Mouse (Mus musculus): ENCODE data around the gene Zfp819. TPM values are rescaled to one million over a fixed set of nuclear protein-coding genes. Genes with fewer than 3 reads are reported as not detected.

Zfp819 gene
- not detected in 2 replicates for polyA plus RNA-seq (2015; fragmentation: Nextera tagmentation; extraction: Ambion mirVana)

GRCm38 (mm10) chr7:43606896-43607742, at the start of gene Zfp819:
TSS of gene Zfp819 (plus strand) at chr7:43607169.

GRCm38 (mm10) chr7:43562006-43562633, 44.8 kb upstream of the Zfp819 start, which contains the start of gene Zfp658:
TSS of gene Zfp658 (plus strand) at chr7:43562256.

GRCm38 (mm10) chr7:43579440-43580171, 27.4 kb upstream of the Zfp819 start, which contains the start of gene Zfp719:
TSS of gene Zfp719 (plus strand) at chr7:43579610.

GRCm38 (mm10) chr7:43634500-43634899, 27.5 kb downstream of the Zfp819 start, which contains the start of gene Ceacam18:
TSS of gene Ceacam18 (plus strand) at chr7:43634707.

GRCm38 (mm10) chr7:43660002-43660401, 53.0 kb downstream of the Zfp819 start, which contains the start of gene Siglece:
TSS of gene Siglece (minus strand) at chr7:43660161.

Other genes with a start within 250 kb of the Zfp819 start
- 4.9 and 6.5 TPM in 2 replicates for gene Siglecg, start 199.0 kb upstream of the Zfp819 start, polyA plus RNA-seq (2015; fragmentation: Nextera tagmentation; extraction: Ambion mirVana)
- gene Lim2, start 179.5 kb upstream of the Zfp819 start, polyA plus RNA-seq (2015; fragmentation: Nextera tagmentation; extraction: Ambion mirVana) = not detected in 2 replicates
- gene Nkg7, start 170.1 kb upstream of the Zfp819 start, polyA plus RNA-seq (2015; fragmentation: Nextera tagmentation; extraction: Ambion mirVana) = 33.2 and 49.1 TPM in 2 replicates
- gene Cldnd2, start 166.4 kb upstream of the Zfp819 start, polyA plus RNA-seq (2015; fragmentation: Nextera tagmentation; extraction: Ambion mirVana) = not detected in 2 replicates
- 261 and 295 TPM in 2 replicates for gene Etfb, start 163.1 kb upstream of the Zfp819 start, polyA plus RNA-seq (2015; fragmentation: Nextera tagmentation; extraction: Ambion mirVana)
- not detected in 2 replicates for gene Gm45233, start 163.0 kb upstream of the Zfp819 start, polyA plus RNA-seq (2015; fragmentation: Nextera tagmentation; extraction: Ambion mirVana)
- gene Vsig10l, start 144.0 kb upstream of the Zfp819 start, polyA plus RNA-seq (2015; fragmentation: Nextera tagmentation; extraction: Ambion mirVana) = 3.4 and 5.6 TPM in 2 replicates
- gene Iglon5, start 117.1 kb upstream of the Zfp819 start, polyA plus RNA-seq (2015; fragmentation: Nextera tagmentation; extraction: Ambion mirVana) = not detected in 2 replicates
- gene 4931406B18Rik, start 101.2 kb upstream of the Zfp819 start, polyA plus RNA-seq (2015; fragmentation: Nextera tagmentation; extraction: Ambion mirVana) = not detected in 2 replicates
- gene Cd33, start 62.7 kb upstream of the Zfp819 start, polyA plus RNA-seq (2015; fragmentation: Nextera tagmentation; extraction: Ambion mirVana) = 20.9 and 29.8 TPM in 2 replicates
- 0.84 and 0.99 TPM in 2 replicates for gene Zfp658, start 44.9 kb upstream of the Zfp819 start, polyA plus RNA-seq (2015; fragmentation: Nextera tagmentation; extraction: Ambion mirVana)
- gene Zfp719, start 27.6 kb upstream of the Zfp819 start, polyA plus RNA-seq (2015; fragmentation: Nextera tagmentation; extraction: Ambion mirVana) = 1.9 and 2.9 TPM in 2 replicates
- 0.17 and 0.32 TPM in 2 replicates for gene Ceacam18, start 27.5 kb downstream of the Zfp819 start, polyA plus RNA-seq (2015; fragmentation: Nextera tagmentation; extraction: Ambion mirVana)
- 11.6 and 13.4 TPM in 2 replicates for gene Siglece, start 53.0 kb downstream of the Zfp819 start, polyA plus RNA-seq (2015; fragmentation: Nextera tagmentation; extraction: Ambion mirVana)
- gene Ctu1, start 64.8 kb downstream of the Zfp819 start, polyA plus RNA-seq (2015; fragmentation: Nextera tagmentation; extraction: Ambion mirVana) = 6.1 and 6.5 TPM in 2 replicates
- not detected in 2 replicates for gene Klk14, start 83.2 kb downstream of the Zfp819 start, polyA plus RNA-seq (2015; fragmentation: Nextera tagmentation; extraction: Ambion mirVana)
- gene Klk13, start 105.4 kb downstream of the Zfp819 start, polyA plus RNA-seq (2015; fragmentation: Nextera tagmentation; extraction: Ambion mirVana) = 0.21 TPM in 1 of 2 replicates, not detected in the other
- gene Klk12, start 161.7 kb downstream of the Zfp819 start, polyA plus RNA-seq (2015; fragmentation: Nextera tagmentation; extraction: Ambion mirVana) = not detected in 2 replicates
- not detected in 2 replicates for gene Klk11, start 167.4 kb downstream of the Zfp819 start, polyA plus RNA-seq (2015; fragmentation: Nextera tagmentation; extraction: Ambion mirVana)
- gene Klk10, start 173.9 kb downstream of the Zfp819 start, polyA plus RNA-seq (2015; fragmentation: Nextera tagmentation; extraction: Ambion mirVana) = 2.0 and 2.6 TPM in 2 replicates
- gene Klk9, start 184.7 kb downstream of the Zfp819 start, polyA plus RNA-seq (2015; fragmentation: Nextera tagmentation; extraction: Ambion mirVana) = not detected in 2 replicates
- gene Klk8, start 190.4 kb downstream of the Zfp819 start, polyA plus RNA-seq (2015; fragmentation: Nextera tagmentation; extraction: Ambion mirVana) = 5.9 and 6.4 TPM in 2 replicates
- gene Klk7, start 204.1 kb downstream of the Zfp819 start, polyA plus RNA-seq (2015; fragmentation: Nextera tagmentation; extraction: Ambion mirVana) = not detected in 2 replicates
- not detected in 2 replicates for gene Klk6, start 217.3 kb downstream of the Zfp819 start, polyA plus RNA-seq (2015; fragmentation: Nextera tagmentation; extraction: Ambion mirVana)
- gene Klk5, start 234.8 kb downstream of the Zfp819 start, polyA plus RNA-seq (2015; fragmentation: Nextera tagmentation; extraction: Ambion mirVana) = not detected in 2 replicates